Mouse (Mus musculus) MEL (cell line): Measurements from ENCODE around the gene Cyth3. TPM values are rescaled to one million over a fixed set of nuclear protein-coding genes. Genes with fewer than 3 reads are reported as not detected.

Source experiments
- DNase-seq: peaks from one replicate; pipeline ENCODE4 v3.0.0; 2011; ENCODE audit warnings: low read depth, low spot score
- H3K27ac ChIP-seq: 2 replicates; pipeline ENCODE4 v1.5.1; 2012; ENCODE audit warnings: low read depth, mild to moderate bottlenecking, control low read depth, low read length, moderate library complexity; ENCODE audit not compliant: control insufficient read depth
- H3K27me3 ChIP-seq, 2 experiments: fragments of 150-350 bp in 1 of 2; sonication (generic) in 1 of 2; 2 replicates each; pipeline ENCODE4 v1.6.1; 2012; ENCODE audit warnings: low read length in 2 of 2, mild to moderate bottlenecking in 2 of 2, improper control_type of control experiment in 1 of 2, moderate library complexity in 1 of 2; ENCODE audit not compliant: insufficient read depth in 2 of 2, control insufficient read depth in 1 of 2
- H3K36me3 ChIP-seq, 2 experiments: 2 replicates each; pipeline ENCODE4 v1.6.1; 2012 to 2014; ENCODE audit warnings: low read length in 2 of 2, improper control_type of control experiment in 1 of 2, inconsistent platforms in 1 of 2, mild to moderate bottlenecking in 1 of 2; ENCODE audit not compliant: insufficient read depth in 2 of 2, control insufficient read depth in 1 of 2
- H3K4me1 ChIP-seq, 2 experiments: fragments of 150-350 bp in 1 of 2; sonication (generic) in 1 of 2; 2 replicates each; pipeline ENCODE4 v1.6.1; 2012; ENCODE audit warnings: low read length in 2 of 2, improper control_type of control experiment in 1 of 2, mild to moderate bottlenecking in 1 of 2; ENCODE audit not compliant: insufficient read depth in 2 of 2, control insufficient read depth in 1 of 2
- H3K4me3 ChIP-seq, 2 experiments: fragments of 150-350 bp in 1 of 2; sonication (generic) in 1 of 2; 2 replicates each; pipeline ENCODE4 v1.5.1; 2012; ENCODE audit warnings: low read depth in 2 of 2, low read length in 2 of 2, mild to moderate bottlenecking in 2 of 2, moderate library complexity in 2 of 2, control low read depth in 1 of 2, improper control_type of control experiment in 1 of 2; ENCODE audit not compliant: control insufficient read depth in 1 of 2, insufficient read depth in 1 of 2
- H3K79me2 ChIP-seq: 2 replicates; pipeline ENCODE4 v1.6.1; 2012; ENCODE audit warnings: mild to moderate bottlenecking, low read length, moderate library complexity; ENCODE audit not compliant: control insufficient read depth, poor library complexity, insufficient read depth
- H3K9ac ChIP-seq: 2 replicates; pipeline ENCODE4 v1.6.1; 2012; ENCODE audit warnings: low read depth, mild to moderate bottlenecking, control low read depth, low read length, moderate library complexity; ENCODE audit not compliant: control insufficient read depth, poor library complexity, severe bottlenecking
- H3K9me3 ChIP-seq: fragments of 150-350 bp; sonication (generic); replicated peaks from 2 replicates; pipeline ENCODE4 v1.6.1; 2012; ENCODE audit warnings: mild to moderate bottlenecking, low read length, improper control_type of control experiment, moderate library complexity; ENCODE audit not compliant: insufficient read depth
- CHD1 ChIP-seq: IDR thresholded peaks from 2 replicates; pipeline ENCODE4 v1.6.1; 2012; ENCODE audit warnings: low read depth, mild to moderate bottlenecking, inconsistent platforms, low read length, improper control_type of control experiment
- CTCF ChIP-seq, 3 experiments: IDR thresholded peaks in 2 of 3; conservative IDR thresholded peaks in 1 of 3; 2 replicates each; pipeline ENCODE4 v1.5.1; 2011 to 2012; ENCODE audit warnings: low read length in 3 of 3, low read depth in 2 of 3, mild to moderate bottlenecking in 2 of 3, improper control_type of control experiment in 1 of 3, inconsistent platforms in 1 of 3, mixed read lengths in 1 of 3, moderate library complexity in 1 of 3; ENCODE audit not compliant: control insufficient read depth in 1 of 3, insufficient read depth in 1 of 3, poor library complexity in 1 of 3, severe bottlenecking in 1 of 3
- EP300 ChIP-seq, 2 experiments: IDR thresholded peaks; 2 replicates each; pipeline ENCODE4 v1.6.1; 2011; ENCODE audit warnings: improper control_type of control experiment in 2 of 2, low read length in 2 of 2, low read depth in 1 of 2, mild to moderate bottlenecking in 1 of 2
- ETS1 ChIP-seq: IDR thresholded peaks from 2 replicates; pipeline ENCODE4 v1.6.1; 2012; ENCODE audit warnings: low read depth, mild to moderate bottlenecking, inconsistent platforms, low read length, improper control_type of control experiment, moderate library complexity
- MAFK ChIP-seq: IDR thresholded peaks from 2 replicates; pipeline ENCODE4 v1.6.1; 2011; ENCODE audit warnings: low read depth, mild to moderate bottlenecking, low read length, improper control_type of control experiment, borderline replicate concordance
- MAX ChIP-seq: IDR thresholded peaks from 2 replicates; pipeline ENCODE4 v1.6.1; 2011; ENCODE audit warnings: low read length, improper control_type of control experiment
- MXI1 ChIP-seq: IDR thresholded peaks from 2 replicates; pipeline ENCODE4 v1.6.1; 2011; ENCODE audit warnings: mild to moderate bottlenecking, low read depth, low read length, improper control_type of control experiment
- MYC ChIP-seq: IDR thresholded peaks from 2 replicates; pipeline ENCODE4 v1.6.1; 2011; ENCODE audit warnings: low read depth, mild to moderate bottlenecking, low read length, improper control_type of control experiment, moderate library complexity
- SIN3A ChIP-seq: IDR thresholded peaks from 2 replicates; pipeline ENCODE4 v1.6.1; 2012; ENCODE audit warnings: low read length, improper control_type of control experiment, inconsistent platforms
- TAL1 ChIP-seq: IDR thresholded peaks from 2 replicates; pipeline ENCODE4 v1.6.1; 2012; ENCODE audit warnings: mild to moderate bottlenecking, inconsistent platforms, low read length, moderate library complexity, mixed read lengths
- TBP ChIP-seq: IDR thresholded peaks from 2 replicates; pipeline ENCODE4 v1.8.0; 2011; ENCODE audit warnings: low read depth, low read length, improper control_type of control experiment
- USF1 ChIP-seq: IDR thresholded peaks from 2 replicates; pipeline ENCODE4 v1.6.1; 2014; ENCODE audit warnings: low read depth, mild to moderate bottlenecking, inconsistent platforms, low read length, improper control_type of control experiment, moderate library complexity
- USF2 ChIP-seq, 2 experiments: IDR thresholded peaks; 2 replicates each; pipeline ENCODE4 v1.6.1; 2011 to 2012; ENCODE audit warnings: improper control_type of control experiment in 2 of 2, low read length in 2 of 2, borderline replicate concordance in 1 of 2, inconsistent platforms in 1 of 2, low read depth in 1 of 2, mild to moderate bottlenecking in 1 of 2; ENCODE audit not compliant: insufficient read depth in 1 of 2
- ZKSCAN1 ChIP-seq: IDR thresholded peaks from 2 replicates; pipeline ENCODE4 v1.6.1; 2012; ENCODE audit warnings: low read depth, mild to moderate bottlenecking, inconsistent platforms, low read length, improper control_type of control experiment, moderate library complexity
- polyA plus RNA-seq, 2 experiments: library from polyadenylated mRNA; stranded (reverse) in 1 of 2; unstranded in 1 of 2; fragments of >175 nt in 1 of 2; fragments of >200 nt in 1 of 2; gene quantifications; 2 replicates each; pipeline versions ENCODE4 v1.2.1 to v1.2.4; 2012; ENCODE audit warnings: low replicate concordance in 2 of 2, low read depth in 1 of 2; ENCODE audit not compliant: insufficient read length in 2 of 2, insufficient read depth in 1 of 2, missing spikeins in 1 of 2
- total RNA-seq: library from RNA; depleted of rRNA; stranded (reverse); fragments of 300-350 nt; gene quantifications from 2 replicates; pipeline ENCODE4 v1.2.3, GENCODE M21; 2012

Gene Cyth3
- total and polyA plus RNA-seq, 3 experiments: 41.1 to 44.9 TPM; not detected in 1

DNA sequence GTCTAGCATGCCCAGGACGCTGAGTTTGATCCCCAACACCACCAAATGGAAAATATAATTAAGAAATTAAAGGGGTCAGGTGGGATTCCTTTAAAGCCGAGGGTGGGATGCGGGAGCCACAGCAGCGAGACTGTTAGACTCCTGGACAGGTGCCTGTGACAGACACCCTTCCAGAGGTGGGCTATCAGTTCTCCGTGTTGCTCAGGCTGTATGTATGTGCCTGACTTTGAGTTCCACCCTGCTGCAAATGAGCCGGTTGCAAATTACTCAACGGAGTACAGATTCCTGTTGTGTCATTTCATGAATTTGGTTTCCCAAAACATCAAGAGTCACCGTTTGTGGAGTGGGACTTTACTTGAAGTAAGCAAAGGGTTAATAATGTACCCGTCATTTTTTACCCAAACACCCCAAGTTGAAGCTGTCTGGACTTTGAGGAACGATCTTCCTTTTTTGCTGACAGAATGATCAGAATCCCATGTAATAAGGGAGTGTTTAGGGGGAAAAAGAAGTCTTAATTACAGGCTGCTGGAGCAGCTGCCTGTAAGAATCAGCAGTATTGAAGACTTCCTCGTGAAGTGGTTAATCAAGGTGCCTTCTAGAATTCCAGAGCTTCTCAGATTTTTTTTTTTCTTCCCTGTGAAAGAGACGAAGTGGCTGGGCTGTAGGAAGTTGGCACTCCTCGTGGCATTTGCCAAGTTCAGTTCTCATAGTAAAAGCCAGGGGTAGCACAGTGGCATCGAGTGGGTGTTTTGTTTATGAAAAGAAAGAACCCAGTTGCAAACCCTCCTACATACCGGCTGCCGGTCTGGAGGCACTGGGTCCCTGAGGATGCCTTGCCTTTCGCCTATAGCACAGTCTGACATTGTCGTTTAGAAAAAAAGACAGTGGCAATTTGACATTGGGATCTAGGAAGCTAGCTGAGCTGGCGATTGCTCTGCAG is 1.4 kb downstream of the Cyth3 start:
- TF ChIP-seq EP300 (IDR thresholded peaks at IDR 0.05; ENCODE audit: low read depth in 1 of 2, low read length in 2 of 2) (no peak), SIN3A (peak; percentile 79), USF2 (IDR thresholded peaks at IDR 0.05; ENCODE audit: borderline replicate concordance in 1 of 2, insufficient read depth in 1 of 2, low read depth in 1 of 2, low read length in 2 of 2) (no peak), USF1 (no peak), ETS1 (0 out of 2 replicates have a peak, but pooled peaks have one; percentile 37), TAL1 (no peak), CHD1 (0 out of 2 replicates have a peak, but pooled peaks have one; percentile 56), MAX (0 out of 2 replicates have a peak, but pooled peaks have one; percentile 18)
- peaks cover 18 to 22% of the 10 kb centered on the region in 2 experiments for H3K4me1 ChIP-seq
- H3K36me3 ChIP-seq: peaks cover 0 to 35% of the 10 kb centered on the region in 2 experiments; a peak in 2 of 4 replicates
- H3K9ac ChIP-seq: peak overlapping the region; percentile 96
- H3K79me2 ChIP-seq: peaks cover 36% of the 10 kb centered on the region
- H3K4me3 ChIP-seq: peak overlapping the region; percentile 92 to 95
- no peaks in the 10 kb centered on the region for H3K27me3 ChIP-seq
- peak overlapping the region; percentile 63 for H3K27ac ChIP-seq
- DNase-seq: peak; percentile 57
- no peaks in the 10 kb centered on the region for H3K9me3 ChIP-seq

DNA sequence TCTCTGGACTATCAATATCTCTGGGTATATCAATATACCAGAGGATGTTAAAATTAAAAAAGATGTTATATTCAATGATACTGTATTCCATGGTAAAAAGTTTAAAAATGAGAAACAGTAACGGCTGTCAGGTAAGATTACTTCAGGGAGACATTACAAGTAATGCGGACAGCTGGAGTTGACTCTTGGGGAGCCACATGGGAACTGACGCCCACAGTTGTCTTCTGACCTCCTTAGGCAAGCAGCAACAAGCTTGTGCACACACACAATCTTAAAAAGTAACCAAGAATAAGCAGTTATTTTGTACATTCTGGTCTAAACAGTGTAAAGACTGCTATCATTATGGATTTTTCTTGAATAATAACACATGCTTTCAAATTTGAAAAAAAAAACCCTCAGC is 2.2 kb downstream of the Cyth3 start:
- Histone ChIP-seq H3K36me3 (peaks cover 0 to 31% of the 10 kb centered on the region in 2 experiments; a peak in 2 of 4 replicates), H3K27ac (peak overlapping the region; percentile 61), H3K9me3 (no peaks in the 10 kb centered on the region), H3K27me3 (no peaks in the 10 kb centered on the region), H3K79me2 (peaks cover 42% of the 10 kb centered on the region), H3K4me1 (peaks cover 14 to 17% of the 10 kb centered on the region in 2 experiments), H3K9ac (peak overlapping the region; percentile 15; the same call in 1 of the 2 replicates), H3K4me3 (peak overlapping the region in 1 of 2 experiments; percentile 95; a peak in 1 of 4 replicates)
- peak; percentile 40 for DNase-seq
- TF ChIP-seq TBP (no peak), ETS1 (no peak), CTCF (IDR thresholded peaks at IDR 0.05 in 2 of 3, conservative IDR thresholded peaks at IDR 0.05 in 1 of 3; ENCODE audit: control insufficient read depth in 1 of 3, insufficient read depth in 1 of 3, low read depth in 2 of 3, low read length in 3 of 3, poor library complexity in 1 of 3, severe bottlenecking in 1 of 3) (no peak), MYC (0 out of 2 replicates have a peak, but pooled peaks have one; percentile 28), MXI1 (peak; percentile 58; the same call in 1 of the 2 replicates), MAFK (no peak), CHD1 (0 out of 2 replicates have a peak, but pooled peaks have one; percentile 11), ZKSCAN1 (no peak)
